Mouse (Mus musculus): Measurements from ENCODE around the gene Krt76. TPM values are rescaled to one million over a fixed set of nuclear protein-coding genes. Genes with fewer than 3 reads are reported as not detected.

Gene Krt76
- polyA plus RNA-seq, 1 experiment from 2014 or later: not detected

DNA sequence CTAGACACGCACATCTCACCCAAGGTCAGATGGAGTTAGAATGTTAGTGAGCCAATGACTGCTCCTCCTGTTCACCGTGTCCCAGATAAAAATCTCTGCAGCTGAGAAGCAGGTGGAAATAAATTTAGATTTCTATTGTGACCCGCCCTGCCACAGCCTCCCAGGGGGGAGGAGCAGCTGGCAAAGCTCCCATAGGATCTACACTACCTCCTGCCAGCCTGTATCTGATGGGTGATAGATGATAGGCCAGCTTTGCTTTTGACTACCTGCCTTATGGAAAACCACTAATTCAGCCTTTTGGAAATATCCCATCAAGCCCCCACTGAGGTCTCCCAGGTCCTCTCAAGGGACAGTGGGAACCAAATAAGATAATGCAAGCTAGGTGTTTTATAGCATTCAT, 37.0 kb downstream of the Krt76 start:
- H3K27ac ChIP-seq (replicated peaks): no peak overlapping the region
- peaks cover 75% of the 10 kb centered on the region for H3K27me3 ChIP-seq (ENCODE audit: low read depth, poor library complexity, severe bottlenecking)
- 82% methylated on average over 3 of the region's 3 CpGs for WGBS

DNA sequence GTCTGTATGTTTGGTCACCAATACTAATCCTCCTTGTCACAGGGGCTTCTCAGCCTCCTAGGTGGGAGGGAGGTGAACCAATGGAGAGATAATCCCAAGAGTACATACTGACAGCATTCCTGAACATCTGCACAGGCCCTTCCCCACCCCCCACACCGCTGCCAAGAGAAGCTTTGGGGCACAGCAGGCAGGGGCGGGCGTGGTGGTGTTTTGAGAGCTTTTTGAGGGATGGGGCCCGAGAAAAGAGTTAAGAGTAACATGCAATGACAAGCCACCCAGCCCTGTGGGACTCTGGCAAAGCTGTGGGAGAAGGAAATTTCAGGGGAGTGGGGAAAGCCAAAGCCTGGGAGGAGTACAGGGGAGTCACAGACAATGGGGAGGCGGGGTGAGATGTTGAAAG, 38.4 kb downstream of the Krt76 start:
- Histone ChIP-seq H3K4me3 (no peak overlapping the region), H3K27ac (replicated peaks) (peak overlapping the region; percentile 42; the same call in 1 of the 2 replicates), H3K9me3 (replicated peaks) (no peaks in the 10 kb centered on the region), H3K27me3 (ENCODE audit: low read depth, poor library complexity, severe bottlenecking) (peaks cover 65% of the 10 kb centered on the region), H3K36me3 (no peaks in the 10 kb centered on the region), H3K4me1 (peaks cover 31% of the 10 kb centered on the region)
- WGBS: 7% methylated on average over 5 of the region's 5 CpGs
- DNase-seq (ENCODE audit: low spot score): no peak

More for the DNA sequence above, 37.0 kb downstream of the Krt76 start:
- H3K9me3 ChIP-seq (replicated peaks): no peaks in the 10 kb centered on the region
- H3K4me3 ChIP-seq: no peak overlapping the region
- no peak for DNase-seq (ENCODE audit: low spot score)
- no peaks in the 10 kb centered on the region for H3K36me3 ChIP-seq
- H3K4me1 ChIP-seq: peaks cover 44% of the 10 kb centered on the region

DNA sequence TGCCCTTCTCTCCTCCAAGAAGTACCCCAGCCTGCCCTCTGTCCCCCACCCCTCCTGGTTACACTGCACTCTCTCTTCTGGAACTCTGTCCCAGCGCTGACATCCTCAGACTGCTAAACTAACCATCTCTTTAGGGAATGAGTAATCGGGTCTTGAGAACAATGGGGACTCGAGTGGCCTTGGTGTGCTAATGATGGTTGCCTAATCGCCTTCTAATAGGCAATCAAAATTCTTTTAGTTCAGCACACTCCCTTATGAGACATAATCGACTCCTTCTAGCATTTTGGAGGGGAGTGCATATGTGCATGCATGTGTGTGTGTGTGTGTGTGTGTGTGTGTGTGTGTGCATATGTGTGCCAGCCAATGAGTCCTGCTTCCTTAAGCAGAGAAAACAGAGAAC, 40.1 kb downstream of the Krt76 start:
- 44% methylated on average over 5 of the region's 5 CpGs for WGBS
- H3K36me3 ChIP-seq: no peaks in the 10 kb centered on the region
- no peaks in the 10 kb centered on the region for H3K9me3 ChIP-seq (replicated peaks)
- H3K4me3 ChIP-seq: no peak overlapping the region
- no peak overlapping the region for H3K27ac ChIP-seq (replicated peaks)
- peaks cover 54% of the 10 kb centered on the region for H3K27me3 ChIP-seq (ENCODE audit: low read depth, poor library complexity, severe bottlenecking)
- H3K4me1 ChIP-seq: peaks cover 22% of the 10 kb centered on the region
- no peak for DNase-seq (ENCODE audit: low spot score)

DNA sequence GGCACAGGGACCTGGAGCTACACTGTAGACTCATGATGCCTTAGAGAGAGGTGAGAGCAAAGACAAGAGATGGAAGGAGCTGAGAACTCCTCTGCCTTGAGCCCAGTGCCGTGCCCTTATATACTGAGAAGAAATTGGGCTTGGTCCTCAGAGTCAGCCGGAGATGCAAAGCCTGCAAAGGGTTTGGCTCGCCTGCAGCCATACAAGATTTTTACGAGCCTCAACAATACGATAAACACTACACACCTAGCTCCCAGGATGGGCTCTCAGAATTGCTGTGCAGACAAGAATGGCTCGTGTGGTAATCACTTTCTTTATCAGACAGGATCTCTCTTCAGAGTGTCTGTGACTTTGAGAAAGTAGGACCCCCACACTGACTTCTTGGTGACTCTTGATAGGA, 42.0 kb downstream of the Krt76 start, which contains the start of gene Krt1:
Gene Krt1 (minus strand): TSS at position 101 of the 400 bp plus-strand sequence.
- no peak for DNase-seq (ENCODE audit: low spot score)
- Histone ChIP-seq H3K27me3 (ENCODE audit: low read depth, poor library complexity, severe bottlenecking) (peaks cover 56% of the 10 kb centered on the region), H3K27ac (replicated peaks) (no peak within 1 kb of the TSS), H3K4me3 (no peak within 1 kb of the TSS), H3K9me3 (replicated peaks) (no peaks in the 10 kb centered on the region), H3K36me3 (no peaks in the 10 kb centered on the region), H3K4me1 (peaks cover 32% of the 10 kb centered on the region)
- WGBS: 87% methylated on average over 6 of the region's 6 CpGs

DNA sequence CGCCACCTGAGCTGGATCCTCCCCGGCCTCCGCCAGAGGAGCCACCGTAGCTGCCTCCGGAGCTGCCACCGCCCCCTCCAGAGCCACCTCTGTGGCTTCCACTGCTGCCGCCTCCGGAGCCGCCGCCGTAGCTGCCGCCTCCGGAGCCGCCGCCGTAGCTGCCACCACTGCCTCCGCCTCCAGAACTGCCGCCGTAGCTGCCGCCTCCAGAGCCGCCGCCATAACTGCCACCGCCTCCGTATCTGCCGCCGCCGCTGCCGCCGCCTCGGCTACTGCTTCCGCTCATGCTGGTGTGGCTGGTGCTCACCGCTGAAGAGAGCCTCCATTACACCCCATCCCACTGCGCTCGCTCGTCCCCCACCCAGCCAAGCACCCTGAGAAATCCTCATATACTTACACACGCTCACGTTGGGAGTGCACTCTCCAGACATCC, 46.7 kb downstream of the Krt76 start:
- under 1% methylated on average over 37 of the region's 37 CpGs for WGBS
- Histone ChIP-seq H3K4me1 (peaks cover 16% of the 10 kb centered on the region), H3K36me3 (no peaks in the 10 kb centered on the region), H3K4me3 (peak overlapping the region; percentile 66), H3K27ac (replicated peaks) (peak overlapping the region; percentile 90), H3K27me3 (ENCODE audit: low read depth, poor library complexity, severe bottlenecking) (peaks cover 44% of the 10 kb centered on the region), H3K9me3 (replicated peaks) (no peaks in the 10 kb centered on the region)
- DNase-seq (ENCODE audit: low spot score): peak; percentile 68

DNA sequence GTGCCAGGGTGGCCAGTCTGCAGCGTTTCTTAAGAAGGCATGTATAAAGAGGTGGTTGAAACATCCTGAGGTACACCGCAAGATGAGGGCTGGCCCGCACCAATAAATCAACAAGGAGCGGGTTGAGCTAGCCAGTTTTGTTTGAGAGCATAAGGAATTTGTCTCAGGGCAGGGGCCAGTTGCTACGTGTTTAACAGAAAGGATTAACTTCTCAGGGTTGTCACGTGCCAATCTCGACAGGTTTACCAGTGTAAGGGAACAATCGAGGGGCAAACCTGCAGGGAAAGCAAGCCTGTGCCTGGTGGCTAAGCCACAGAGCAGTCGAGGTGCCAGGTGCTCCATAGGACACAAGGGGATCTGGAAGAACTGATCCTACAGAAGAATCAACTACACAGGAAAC, 49.5 kb downstream of the Krt76 start:
- H3K36me3 ChIP-seq: no peaks in the 10 kb centered on the region
- WGBS: 63% methylated on average over 9 of the region's 9 CpGs
- no peak overlapping the region for H3K27ac ChIP-seq (replicated peaks)
- no peaks in the 10 kb centered on the region for H3K9me3 ChIP-seq (replicated peaks)
- peaks cover 16% of the 10 kb centered on the region for H3K4me1 ChIP-seq
- H3K4me3 ChIP-seq: no peak overlapping the region
- H3K27me3 ChIP-seq (ENCODE audit: low read depth, poor library complexity, severe bottlenecking): peaks cover 40% of the 10 kb centered on the region
- no peak for DNase-seq (ENCODE audit: low spot score)

DNA sequence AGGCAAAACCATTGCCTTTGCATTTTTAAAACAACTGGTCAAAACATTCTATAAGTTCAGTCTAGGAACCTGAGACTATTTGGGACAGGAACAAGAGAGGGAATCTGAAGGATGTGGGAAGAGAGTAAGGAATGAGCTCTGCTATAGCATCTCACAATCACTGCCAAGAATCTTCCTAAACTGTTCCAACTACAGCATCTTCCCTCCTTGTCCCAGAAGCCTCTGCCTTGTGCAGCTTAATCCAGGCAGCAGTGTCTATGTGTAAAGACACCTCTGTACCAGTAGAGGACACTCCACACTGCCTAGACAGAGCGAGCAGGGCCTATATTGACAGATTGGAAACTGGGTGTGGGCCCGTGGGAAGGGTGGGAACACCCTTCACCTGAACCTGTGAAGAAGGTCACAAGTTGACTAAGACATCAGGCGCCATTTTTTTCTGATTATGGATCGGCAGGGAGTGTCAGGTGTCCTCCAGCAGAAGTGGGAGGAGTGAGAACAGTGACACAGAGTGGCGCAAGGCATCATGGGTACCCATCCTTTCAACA, 57.9 kb downstream of the Krt76 start:
- Histone ChIP-seq H3K27me3 (ENCODE audit: low read depth, poor library complexity, severe bottlenecking) (no peaks in the 10 kb centered on the region), H3K27ac (replicated peaks) (no peak overlapping the region), H3K4me1 (no peaks in the 10 kb centered on the region), H3K4me3 (no peak overlapping the region), H3K9me3 (replicated peaks) (no peaks in the 10 kb centered on the region), H3K36me3 (no peaks in the 10 kb centered on the region)
- no peak for DNase-seq (ENCODE audit: low spot score)
- 67% methylated on average over 5 of the region's 5 CpGs for WGBS

Small RNA genes within 50 kb of the gene (microRNA-seq; reads per million reads assigned to microRNA genes)
- not detected for gene Gm44356

Other genes starting within 250 kb of the Krt76 start
- not detected in 2 replicates for gene Gm5478, start 245.5 kb downstream of the Krt76 start, polyA plus RNA-seq (2016; fragmentation: Nextera tagmentation; extraction: Ambion mirVana)
- gene Krt6b, start 212.6 kb downstream of the Krt76 start, polyA plus RNA-seq (2016; fragmentation: Nextera tagmentation; extraction: Ambion mirVana): not detected in 2 replicates
- not detected in 2 replicates for gene Krt6a, start 198.6 kb downstream of the Krt76 start, polyA plus RNA-seq (2016; fragmentation: Nextera tagmentation; extraction: Ambion mirVana)
- gene Krt5, start 180.0 kb downstream of the Krt76 start, polyA plus RNA-seq (2016; fragmentation: Nextera tagmentation; extraction: Ambion mirVana): 0.11 and 0.22 TPM in 2 replicates
- not detected in 2 replicates for gene Krt71, start 149.8 kb downstream of the Krt76 start, polyA plus RNA-seq (2016; fragmentation: Nextera tagmentation; extraction: Ambion mirVana)
- not detected in 2 replicates for gene Krt72, start 106.5 kb downstream of the Krt76 start, polyA plus RNA-seq (2016; fragmentation: Nextera tagmentation; extraction: Ambion mirVana)
- gene Krt73, start 90.6 kb downstream of the Krt76 start, polyA plus RNA-seq (2016; fragmentation: Nextera tagmentation; extraction: Ambion mirVana): 0.07 TPM in 1 of 2 replicates, not detected in the other
- not detected in 2 replicates for gene Krt2, start 74.8 kb downstream of the Krt76 start, polyA plus RNA-seq (2016; fragmentation: Nextera tagmentation; extraction: Ambion mirVana)
- 1.1 and 1.2 TPM in 2 replicates for gene Krt1, start 42.1 kb downstream of the Krt76 start, polyA plus RNA-seq (2016; fragmentation: Nextera tagmentation; extraction: Ambion mirVana)
- gene Krt77, start 23.2 kb downstream of the Krt76 start, polyA plus RNA-seq (2016; fragmentation: Nextera tagmentation; extraction: Ambion mirVana): not detected in 2 replicates
- gene Krt4, start 31.8 kb upstream of the Krt76 start, polyA plus RNA-seq (2016; fragmentation: Nextera tagmentation; extraction: Ambion mirVana): not detected in 2 replicates
- 0.07 and 0.20 TPM in 2 replicates for gene Krt79, start 47.4 kb upstream of the Krt76 start, polyA plus RNA-seq (2016; fragmentation: Nextera tagmentation; extraction: Ambion mirVana)
- not detected in 2 replicates for gene Krt78, start 61.4 kb upstream of the Krt76 start, polyA plus RNA-seq (2016; fragmentation: Nextera tagmentation; extraction: Ambion mirVana)
- gene Krt8, start 111.6 kb upstream of the Krt76 start, polyA plus RNA-seq (2016; fragmentation: Nextera tagmentation; extraction: Ambion mirVana): 18.5 and 21.9 TPM in 2 replicates
- 11.4 and 21.0 TPM in 2 replicates for gene Krt18, start 135.3 kb upstream of the Krt76 start, polyA plus RNA-seq (2016; fragmentation: Nextera tagmentation; extraction: Ambion mirVana)
- 113 and 125 TPM in 2 replicates for gene Eif4b, start 180.9 kb upstream of the Krt76 start, polyA plus RNA-seq (2016; fragmentation: Nextera tagmentation; extraction: Ambion mirVana)
- gene Tns2, start 207.5 kb upstream of the Krt76 start, polyA plus RNA-seq (2016; fragmentation: Nextera tagmentation; extraction: Ambion mirVana): 8.9 and 9.4 TPM in 2 replicates
- gene Spryd3, start 243.3 kb upstream of the Krt76 start, polyA plus RNA-seq (2016; fragmentation: Nextera tagmentation; extraction: Ambion mirVana): 13.7 and 15.5 TPM in 2 replicates